In genomic region chr15:96164771-96165431, GRCm38 (mm10) we compare ENCODE assay signal across 15 mouse cellular contexts.
DNase-seq lines count a peak whose midpoint lies in the region; ATAC-seq lines count a peak whose summit lies in the region.
"Had no signal": no experiment of that assay in that cellular context is flagged by ENCODE, and none has a peak within 500 bp of the region (broad histone marks: within the 10 kb centered on the region; RNA-seq: fewer than 3 reads in every experiment).

No protein-coding gene starts in this region.

- H3K9me3 ChIP-seq in forebrain, embryonic 16.5 days (ENCODE audit: control insufficient read depth, low read length), result no peaks in the 10 kb centered on the region
- H3K9me3 ChIP-seq: kidney, embryonic 15.5 days; neural tube, embryonic 12.5 days had no signal

- peak overlapping the region; percentile 48 for H3K4me2 ChIP-seq in forebrain, embryonic 16.5 days (ENCODE audit: low read length)
- H3K4me2 ChIP-seq: kidney, embryonic 15.5 days; limb, embryonic 12.5 days; neural tube, embryonic 12.5 days had no signal

- H3K4me1 ChIP-seq in forebrain, embryonic 16.5 days (replicated peaks; ENCODE audit: control insufficient read depth, insufficient read depth, low read length), result peaks cover 16% of the 10 kb centered on the region

- DNase-seq in cerebellum, adult 11-12 months, result peak; percentile 10
- DNase-seq in cerebellum, adult 8-10 months, result no peak
- peak; percentile 37 for DNase-seq in Muller cell, postnatal 12 days (ENCODE audit: inconsistent ontology term)
- DNase-seq in layer of hippocampus, postnatal 14 days (ENCODE audit: low spot score in 2 of 2), result peak; percentile 60 to 81
- DNase-seq: gastrocnemius, postnatal 25 days; lung, postnatal 14 days; spleen, adult 18-20 months had no signal

- peak overlapping the region; percentile 16 for H3K4me3 ChIP-seq in forebrain, embryonic 16.5 days (replicated peaks; ENCODE audit: low read length)
- H3K4me3 ChIP-seq: kidney, embryonic 15.5 days; limb, embryonic 12.5 days; neural tube, embryonic 12.5 days had no signal

- peak overlapping the region; percentile 7; the same call in 1 of the 2 replicates for H3K9ac ChIP-seq in forebrain, embryonic 16.5 days (replicated peaks; ENCODE audit: low read depth, low read length)
- H3K9ac ChIP-seq: kidney, embryonic 15.5 days; limb, embryonic 12.5 days; neural tube, embryonic 12.5 days had no signal

- WGBS in forebrain, embryonic 16.5 days, result 33% methylated on average over 13 of the region's 13 CpGs

- peak overlapping the region; percentile 81 for H3K27ac ChIP-seq in forebrain, embryonic 16.5 days (ENCODE audit: low read length)
- H3K27ac ChIP-seq: kidney, embryonic 15.5 days; limb, embryonic 12.5 days; neural tube, embryonic 12.5 days had no signal

- H3K36me3 ChIP-seq in forebrain, embryonic 16.5 days (ENCODE audit: control insufficient read depth, insufficient read depth), result no peaks in the 10 kb centered on the region
- H3K36me3 ChIP-seq: G1E; kidney, embryonic 15.5 days; limb, embryonic 12.5 days; neural tube, embryonic 12.5 days had no signal

- no peaks in the 10 kb centered on the region for H3K27me3 ChIP-seq in forebrain, embryonic 16.5 days (replicated peaks; ENCODE audit: control insufficient read depth, insufficient read depth, low read length)
- H3K27me3 ChIP-seq: neural tube, embryonic 12.5 days had no signal

- ATAC-seq in forebrain, embryonic 16.5 days, result peak; percentile 90
- no peak for ATAC-seq in megakaryocyte-erythroid progenitor cell, adult 5-6 weeks (replicated peaks; ENCODE audit: low FRiP score, low TSS enrichment, poor library complexity, severe bottlenecking)
- ATAC-seq in erythroblast, adult 5-6 weeks (replicated peaks; ENCODE audit: low FRiP score, poor library complexity, severe bottlenecking), result no peak
- no peak for ATAC-seq in megakaryocyte progenitor cell, adult 5-6 weeks (replicated peaks; ENCODE audit: poor library complexity)
